Mouse (Mus musculus) testis, postnatal 14 days (tissue): ENCODE data around the gene Inpp5a.
"Not testable (repeated sequence)": the region's sequence is repeated elsewhere in the genome, so short reads cannot be mapped to it uniquely, and the experiment has no call there.

Source experiments
- DNase-seq: peaks from one replicate; pipeline ENCODE4 v3.0.0; 2021; ENCODE audit warnings: low spot score

The Inpp5a gene

DNA sequence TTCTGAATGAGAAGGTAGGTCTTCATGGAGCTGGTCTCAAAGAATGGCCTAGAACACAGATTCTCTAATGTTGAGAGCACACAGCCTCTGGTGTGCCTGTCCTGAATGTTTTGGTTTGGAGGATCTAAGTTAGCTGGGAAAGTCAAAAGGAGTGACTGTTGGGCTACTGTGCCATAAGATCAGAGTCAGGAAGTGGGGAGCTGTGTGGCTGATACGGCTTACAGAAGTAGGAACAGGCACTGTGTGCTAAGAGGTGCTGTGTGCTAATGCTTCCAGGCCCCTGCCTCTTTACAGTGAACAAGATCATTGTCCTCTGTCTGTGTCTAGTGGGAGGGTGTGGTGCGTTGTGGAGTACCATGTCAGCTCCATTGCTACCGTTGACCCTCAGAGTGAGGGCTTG lies 12.0 kb downstream of the Inpp5a start:
- DNase-seq, result no peak

DNA sequence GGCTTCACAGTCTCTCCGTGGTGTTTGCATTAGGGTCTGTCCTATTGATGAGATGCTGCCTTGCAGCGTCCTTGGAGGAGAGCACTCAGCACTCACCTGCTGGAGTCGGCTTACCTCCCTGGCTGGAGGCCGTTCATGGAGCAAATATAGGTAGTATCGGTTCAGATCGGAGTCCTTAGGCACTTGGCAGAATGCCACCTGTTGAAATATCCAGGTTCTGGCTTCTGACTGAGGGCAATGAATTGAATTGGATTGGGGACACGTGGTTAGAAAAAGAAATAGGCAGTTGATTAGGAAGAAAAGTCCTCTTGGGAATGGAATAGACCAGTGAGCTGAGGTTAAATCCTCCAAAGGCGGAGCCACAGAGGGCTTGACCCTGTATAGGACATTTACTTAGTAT lies 12.9 kb downstream of the Inpp5a start:
- DNase-seq, result no peak

DNA sequence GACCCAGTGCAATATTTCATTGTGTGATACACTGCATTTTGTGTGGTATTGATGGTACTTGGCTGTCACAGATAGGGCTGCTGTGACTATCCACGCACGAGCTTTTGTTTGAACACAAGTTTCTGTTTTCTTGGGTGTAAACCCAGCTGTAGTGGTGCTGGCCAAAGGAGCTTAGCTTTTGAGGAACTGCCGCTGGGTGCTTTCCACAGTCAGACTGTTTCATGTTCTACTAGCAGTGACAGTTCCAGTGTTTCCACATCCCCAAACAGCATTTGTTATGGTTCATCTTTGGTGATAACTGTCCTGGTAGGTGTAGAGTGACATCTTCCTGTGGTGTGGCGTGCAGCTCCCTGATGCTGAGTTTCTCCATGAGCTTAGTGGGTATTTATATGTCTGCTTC lies 13.8 kb downstream of the Inpp5a start:
- DNase-seq, result no peak

DNA sequence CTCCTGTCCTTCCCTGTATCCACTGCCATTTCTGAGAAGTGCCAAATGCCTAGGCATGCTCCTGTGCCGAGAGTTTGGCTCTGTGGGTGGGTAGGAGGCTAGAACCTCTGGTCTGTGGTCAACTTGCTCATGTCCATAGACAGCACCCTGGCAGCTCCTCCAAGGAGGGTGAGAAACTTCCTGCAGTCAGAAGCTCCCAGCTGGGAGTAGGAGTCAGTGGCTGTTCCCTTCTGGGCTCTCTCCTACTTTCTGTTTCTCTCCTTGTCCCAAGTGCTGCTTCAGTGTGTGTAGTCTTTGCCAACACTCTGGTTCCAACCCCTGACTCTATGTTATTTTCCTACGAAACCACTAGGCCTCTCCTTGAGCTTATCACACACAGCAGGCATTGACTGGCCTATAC lies 17.7 kb downstream of the Inpp5a start:
- no peak for DNase-seq

DNA sequence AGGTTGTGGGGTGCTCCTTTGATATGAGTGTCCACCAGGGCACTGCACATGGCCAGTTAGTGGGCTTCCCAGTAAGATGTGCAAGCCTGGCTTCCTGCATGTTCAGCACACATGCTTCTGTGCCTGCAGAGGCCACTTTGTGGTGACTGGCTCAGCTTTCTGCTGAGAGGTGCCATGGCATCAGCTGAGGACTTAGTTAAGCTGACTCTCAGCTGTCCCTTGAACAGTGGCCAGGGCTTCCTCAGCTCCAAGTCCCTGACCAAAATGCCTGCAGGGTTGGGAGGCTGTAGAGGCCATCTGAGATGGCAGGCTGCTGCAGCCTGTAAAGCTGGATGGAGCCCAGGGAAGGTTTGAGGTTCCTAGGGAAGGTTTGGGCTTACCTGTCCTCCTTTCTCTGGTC lies 19.1 kb downstream of the Inpp5a start:
- no peak for DNase-seq

DNA sequence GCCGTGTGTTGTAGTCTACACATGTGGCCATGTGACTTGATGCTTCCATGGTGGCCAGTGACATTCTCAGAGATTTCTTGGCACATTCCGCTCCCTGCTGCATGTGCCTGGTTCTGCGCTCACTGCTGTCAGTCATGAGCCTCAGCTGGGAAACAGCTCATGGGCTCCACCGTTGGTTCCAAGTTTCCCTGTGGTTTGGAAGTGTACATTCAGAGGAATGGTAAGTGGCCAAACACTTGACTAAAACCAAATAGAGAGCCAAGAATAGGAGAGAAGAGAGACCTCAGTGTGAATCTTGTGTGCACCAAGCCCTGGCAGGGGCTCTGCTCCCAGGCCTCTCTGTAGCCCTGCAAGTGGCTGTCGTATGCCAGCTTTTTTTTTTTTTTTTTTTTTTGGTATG lies 21.0 kb downstream of the Inpp5a start:
- no peak for DNase-seq

DNA sequence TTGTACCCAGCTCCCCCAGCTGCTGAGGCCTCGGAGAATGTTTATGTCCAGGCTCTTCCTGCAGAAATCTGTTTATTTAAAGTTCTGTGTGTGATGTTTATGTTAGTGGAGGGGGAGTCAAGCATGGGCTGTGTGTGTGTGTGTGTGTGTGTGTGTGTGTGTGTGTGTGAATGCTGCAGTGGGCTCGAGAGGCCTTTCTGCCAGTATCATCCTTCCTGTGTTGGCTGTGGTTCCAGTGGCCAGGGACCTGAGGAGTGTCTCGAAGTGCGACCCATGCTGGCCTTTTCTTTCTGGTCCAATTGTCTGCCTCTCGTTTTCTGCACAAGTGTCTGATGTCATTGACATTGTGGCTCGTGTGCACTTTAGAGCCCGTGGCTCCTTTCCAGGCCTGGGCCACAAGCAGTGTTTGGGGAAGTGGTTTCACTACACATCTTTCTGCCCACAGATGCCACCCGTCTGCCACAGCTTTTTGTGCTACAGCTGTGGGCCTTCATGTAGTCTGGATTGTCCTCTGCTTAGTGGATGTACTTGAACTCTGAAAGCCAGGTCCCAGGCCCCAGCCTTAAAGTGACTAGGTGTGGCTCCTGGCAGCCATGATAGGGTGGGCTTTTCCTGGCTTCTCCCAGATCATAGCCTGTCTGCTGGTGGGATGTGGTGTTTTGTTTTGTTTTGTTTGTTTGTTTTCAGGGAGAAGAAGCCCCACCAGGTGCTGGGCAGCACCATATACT lies 23.5 kb downstream of the Inpp5a start:
- DNase-seq, result no peak

DNA sequence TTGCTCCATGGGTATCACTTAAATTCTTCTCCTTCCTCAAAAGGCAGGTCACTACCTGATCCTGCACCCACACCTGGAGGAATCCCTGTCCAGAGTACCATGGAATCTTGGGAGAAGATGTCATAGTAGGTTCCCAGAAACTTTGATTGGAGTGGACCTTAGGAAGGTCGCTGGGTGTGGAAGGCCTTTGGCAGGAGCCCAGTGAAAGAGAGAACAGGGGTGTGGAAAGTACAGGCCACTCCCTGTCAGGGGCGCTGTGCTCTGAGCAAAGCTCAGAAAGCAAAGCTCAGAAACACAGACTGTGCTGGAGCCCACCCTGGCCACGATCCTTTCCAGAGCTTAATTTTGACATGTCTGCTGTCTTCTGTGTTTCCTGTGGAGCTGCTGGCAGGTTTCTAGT lies 24.5 kb downstream of the Inpp5a start:
- DNase-seq, result no peak

DNA sequence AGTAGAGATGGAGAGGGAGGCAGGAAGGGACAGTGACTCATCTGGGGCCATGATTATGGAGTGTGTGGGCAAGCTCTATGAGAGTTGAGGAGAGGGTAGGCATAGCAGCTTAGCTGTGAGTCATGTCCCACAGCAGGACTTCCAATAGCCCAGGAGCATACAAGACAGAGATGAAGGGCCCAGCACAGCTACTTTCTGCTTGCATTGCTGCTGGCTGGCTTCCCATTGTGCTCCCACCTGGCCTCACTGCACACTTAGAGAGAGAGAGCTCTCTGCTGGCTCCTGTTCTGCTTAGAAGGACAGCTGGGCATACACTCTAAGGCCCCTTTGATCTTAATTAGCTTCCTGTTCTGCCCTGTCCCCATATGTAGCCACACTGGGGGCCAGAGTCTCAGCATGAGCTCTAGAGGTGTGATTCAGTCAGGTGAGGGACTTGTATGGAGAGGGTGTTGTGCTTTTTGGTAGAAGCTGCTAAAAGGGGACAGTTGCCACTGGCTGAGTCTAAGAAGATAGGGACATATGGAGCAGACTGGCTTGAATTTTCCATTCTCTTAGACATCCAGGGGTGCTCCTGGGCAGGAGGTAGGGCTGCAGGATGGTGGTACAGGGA lies 26.8 kb downstream of the Inpp5a start:
- DNase-seq, result no peak

DNA sequence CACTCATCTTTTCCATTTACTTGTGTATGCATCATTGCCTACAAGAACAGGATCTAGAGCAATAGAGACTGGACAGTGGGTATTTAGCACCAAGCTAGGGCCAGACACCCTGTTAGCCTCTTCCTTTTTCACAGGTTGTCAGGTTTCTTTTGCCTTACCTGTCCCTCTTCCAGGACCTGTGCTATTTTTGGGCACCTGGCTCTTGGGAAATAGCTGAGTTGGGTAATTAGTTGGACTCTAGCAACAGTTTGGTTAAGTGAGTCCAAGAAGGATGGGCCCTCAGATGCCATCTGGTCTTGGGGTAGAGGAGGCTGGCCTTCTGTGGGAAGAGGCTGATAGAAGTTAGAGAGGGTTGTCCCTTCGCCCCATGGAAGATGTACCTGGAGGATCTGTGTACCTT lies 29.5 kb downstream of the Inpp5a start:
- no peak for DNase-seq

DNA sequence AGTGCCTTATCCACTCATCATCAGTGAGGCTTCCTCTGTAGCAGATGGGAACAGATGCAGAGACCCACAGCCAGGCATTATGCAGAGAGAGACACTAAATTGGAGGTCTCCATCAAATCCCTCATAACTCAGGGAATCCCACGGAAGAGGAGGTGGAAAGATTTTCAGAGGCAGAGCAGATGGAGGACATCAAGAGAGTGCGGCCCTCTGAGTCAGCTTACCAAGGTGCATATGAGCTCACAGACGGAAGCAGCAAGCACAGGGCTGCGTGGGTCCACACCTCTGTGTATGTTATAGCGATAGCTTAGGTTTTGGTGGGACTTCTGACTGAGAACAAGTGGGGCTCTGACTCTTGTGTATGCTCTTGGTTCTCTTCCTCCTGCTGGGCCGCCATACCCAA lies 33.9 kb downstream of the Inpp5a start:
- no peak for DNase-seq

DNA sequence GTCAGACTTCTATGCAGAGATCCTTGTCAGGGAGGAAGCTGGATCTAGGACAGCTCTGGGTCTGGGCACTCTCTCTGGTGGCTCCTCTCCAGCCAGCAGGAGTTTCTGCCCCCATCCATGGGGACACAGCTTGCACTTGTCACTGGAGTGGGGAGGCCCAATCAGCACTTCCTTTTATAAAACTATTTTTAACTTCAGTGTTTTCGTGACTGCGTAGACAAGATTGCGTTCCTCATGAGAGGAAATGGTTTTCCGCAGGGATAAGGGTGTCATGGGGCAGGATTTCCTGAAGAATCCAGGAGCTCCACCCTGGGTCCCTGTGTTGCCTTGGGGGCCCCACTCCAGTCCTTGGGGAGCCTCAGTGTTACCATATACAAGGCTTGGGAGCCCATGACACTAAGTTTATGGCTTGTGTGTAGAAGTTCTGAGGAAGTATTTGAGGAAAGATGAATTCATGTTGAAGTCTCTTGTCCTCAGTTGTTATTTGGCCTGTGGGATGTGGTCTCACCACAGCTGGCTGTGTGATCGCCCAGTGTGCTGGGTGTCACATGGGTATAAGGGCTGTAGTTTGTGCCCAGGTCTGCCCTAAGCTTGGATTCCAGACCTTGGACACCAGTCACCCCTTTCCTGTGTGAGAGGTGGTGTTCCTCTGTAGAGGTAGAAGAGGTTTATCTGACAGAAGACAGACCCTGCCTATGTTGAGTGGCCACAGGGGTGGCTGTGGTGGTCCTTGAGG lies 45.4 kb downstream of the Inpp5a start:
- no peak for DNase-seq

DNA sequence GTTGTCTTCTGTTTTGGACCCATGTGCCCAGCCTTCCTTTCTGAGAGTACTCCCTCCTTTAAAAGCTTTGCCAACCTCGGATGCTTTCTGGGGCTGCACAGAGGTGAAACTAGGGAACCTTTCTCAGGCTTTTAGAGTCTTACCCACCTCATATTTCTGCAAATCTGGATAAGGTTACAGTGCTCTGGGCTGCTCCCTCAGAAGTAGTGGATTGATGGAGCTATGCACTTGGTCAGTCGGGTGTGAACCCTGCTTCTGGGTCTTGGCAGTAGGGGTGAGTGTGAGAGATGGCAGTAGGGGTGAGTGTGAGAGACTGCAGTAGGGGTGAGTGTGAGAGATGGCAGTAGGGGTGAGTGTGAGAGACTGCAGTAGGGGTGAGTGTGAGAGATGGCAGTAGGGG lies 46.0 kb downstream of the Inpp5a start:
- not testable (repeated sequence) for DNase-seq

DNA sequence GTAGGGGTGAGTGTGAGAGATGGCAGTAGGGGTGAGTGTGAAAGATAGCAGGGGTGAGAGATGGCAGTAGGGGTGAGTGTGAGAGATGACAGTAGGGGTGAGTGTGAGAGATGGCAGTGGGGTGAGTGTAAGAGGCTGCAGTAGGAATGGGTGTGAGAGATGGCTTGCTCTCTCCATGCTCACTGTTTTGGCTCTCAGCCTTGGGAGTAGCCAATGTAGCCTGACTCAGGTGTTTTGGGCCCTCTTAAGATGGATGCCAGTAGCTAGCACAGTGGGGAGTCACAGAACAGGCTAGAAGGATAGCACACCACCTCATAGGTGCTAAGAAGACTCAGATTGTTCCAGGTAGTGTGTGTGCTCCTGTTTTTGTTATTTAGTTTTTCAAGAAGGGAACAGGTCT lies 46.8 kb downstream of the Inpp5a start:
- no peak for DNase-seq

DNA sequence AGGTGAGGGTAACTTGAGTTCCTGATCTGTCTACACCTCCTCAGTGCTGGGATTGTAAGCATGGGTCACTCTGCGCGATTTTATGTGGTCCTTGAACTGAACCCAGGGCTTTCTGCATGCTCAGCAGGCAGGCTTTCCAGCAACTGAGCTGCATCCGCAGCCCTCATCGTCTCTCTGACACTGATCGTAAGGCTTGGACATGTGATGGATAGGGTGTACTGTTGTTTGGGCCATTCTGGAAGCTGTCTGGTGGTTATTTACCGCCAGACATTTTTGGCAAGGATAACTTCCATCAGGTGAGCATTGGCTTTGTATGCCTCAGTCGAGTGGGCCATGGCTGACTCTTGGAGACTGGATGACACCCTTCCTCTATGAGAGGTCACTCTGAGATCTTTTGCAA lies 48.0 kb downstream of the Inpp5a start:
- no peak for DNase-seq

DNA sequence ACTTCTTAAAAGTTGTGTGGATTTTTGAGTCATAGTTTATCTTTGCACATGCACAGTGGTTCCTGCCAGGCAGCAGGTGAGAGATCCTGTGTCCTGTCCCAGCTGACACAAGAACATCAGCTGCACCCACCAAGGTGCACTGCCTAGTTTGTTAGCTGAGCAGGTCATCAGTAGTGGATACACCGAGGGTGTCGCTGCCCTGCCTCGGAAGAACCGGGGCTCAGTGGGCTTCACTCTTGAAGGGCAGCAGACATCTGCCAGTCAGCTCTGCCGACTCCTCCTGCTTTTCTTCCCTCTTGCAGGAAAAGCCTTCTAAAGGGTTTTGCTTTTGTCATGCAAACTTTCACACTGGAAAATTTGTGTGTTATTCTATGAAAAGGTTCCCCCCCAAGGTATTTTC lies 48.6 kb downstream of the Inpp5a start:
- no peak for DNase-seq

DNA sequence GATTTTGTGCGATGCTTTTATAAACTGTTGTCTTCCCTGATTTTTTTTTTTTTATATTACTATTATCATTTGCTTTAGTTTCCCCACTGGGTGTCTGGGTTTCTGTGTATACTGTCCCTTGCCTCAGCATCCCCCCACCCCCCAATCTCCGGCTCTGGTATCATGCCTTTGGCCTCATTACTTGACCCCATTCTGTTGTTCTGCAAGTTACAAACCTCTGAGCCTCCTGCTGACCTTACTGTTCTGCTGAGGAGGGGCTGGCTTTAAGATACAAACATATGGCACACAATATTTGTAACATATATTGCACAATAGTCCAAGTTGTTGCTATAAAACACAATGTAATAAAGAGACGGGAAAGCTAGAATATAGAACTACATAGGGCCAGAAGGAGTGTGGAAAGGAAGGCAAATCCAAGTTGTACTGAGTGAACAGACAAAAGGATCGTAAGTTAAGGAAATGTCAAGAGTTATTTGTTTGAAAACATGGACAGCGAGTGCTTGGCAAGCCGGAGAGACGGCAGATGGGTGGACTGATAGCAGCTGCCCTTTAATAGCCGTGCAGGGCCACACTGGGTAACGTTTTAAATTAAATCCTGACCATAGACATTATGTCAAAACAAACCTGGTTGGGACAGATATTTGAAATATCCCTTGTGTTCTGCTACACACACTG lies 49.2 kb downstream of the Inpp5a start:
- DNase-seq, result no peak

DNA sequence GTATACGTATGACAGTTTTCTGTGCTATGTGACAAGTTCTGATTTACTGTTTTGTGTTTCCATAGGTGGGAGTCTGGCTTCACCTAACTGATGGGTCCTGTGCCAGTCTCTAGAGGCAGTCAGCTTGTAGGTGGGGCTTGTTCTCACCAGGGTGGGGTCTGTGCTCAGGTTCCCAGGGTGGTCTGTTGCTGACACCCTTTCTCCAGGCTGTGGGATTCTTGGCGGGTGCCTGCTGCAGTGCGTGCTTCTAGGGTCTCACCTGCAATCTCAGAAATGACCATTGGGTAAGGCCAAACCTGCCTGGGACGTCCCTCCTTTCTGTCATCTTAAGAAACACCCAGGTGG lies 49.7 kb downstream of the Inpp5a start:
- no peak for DNase-seq

DNA sequence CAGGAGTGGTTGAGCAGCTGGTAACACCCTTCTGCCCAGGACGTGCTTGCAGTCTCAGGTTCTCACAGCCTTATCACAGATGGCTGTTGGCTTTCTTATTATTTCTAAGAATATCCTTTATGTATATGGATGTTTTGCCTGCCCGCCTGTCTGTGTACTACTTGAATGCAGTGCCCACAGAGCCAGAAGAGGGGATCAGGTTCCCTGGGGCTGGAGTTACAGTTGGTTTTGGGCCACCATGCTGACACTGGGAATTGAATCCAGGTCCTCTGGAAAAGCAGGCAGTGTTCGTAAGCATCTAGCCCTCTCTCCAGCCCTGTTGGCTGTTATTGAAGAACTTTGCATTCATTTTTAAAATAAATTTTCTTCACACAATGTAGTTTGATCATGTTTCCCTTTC lies 50.1 kb downstream of the Inpp5a start:
- DNase-seq, result no peak

DNA sequence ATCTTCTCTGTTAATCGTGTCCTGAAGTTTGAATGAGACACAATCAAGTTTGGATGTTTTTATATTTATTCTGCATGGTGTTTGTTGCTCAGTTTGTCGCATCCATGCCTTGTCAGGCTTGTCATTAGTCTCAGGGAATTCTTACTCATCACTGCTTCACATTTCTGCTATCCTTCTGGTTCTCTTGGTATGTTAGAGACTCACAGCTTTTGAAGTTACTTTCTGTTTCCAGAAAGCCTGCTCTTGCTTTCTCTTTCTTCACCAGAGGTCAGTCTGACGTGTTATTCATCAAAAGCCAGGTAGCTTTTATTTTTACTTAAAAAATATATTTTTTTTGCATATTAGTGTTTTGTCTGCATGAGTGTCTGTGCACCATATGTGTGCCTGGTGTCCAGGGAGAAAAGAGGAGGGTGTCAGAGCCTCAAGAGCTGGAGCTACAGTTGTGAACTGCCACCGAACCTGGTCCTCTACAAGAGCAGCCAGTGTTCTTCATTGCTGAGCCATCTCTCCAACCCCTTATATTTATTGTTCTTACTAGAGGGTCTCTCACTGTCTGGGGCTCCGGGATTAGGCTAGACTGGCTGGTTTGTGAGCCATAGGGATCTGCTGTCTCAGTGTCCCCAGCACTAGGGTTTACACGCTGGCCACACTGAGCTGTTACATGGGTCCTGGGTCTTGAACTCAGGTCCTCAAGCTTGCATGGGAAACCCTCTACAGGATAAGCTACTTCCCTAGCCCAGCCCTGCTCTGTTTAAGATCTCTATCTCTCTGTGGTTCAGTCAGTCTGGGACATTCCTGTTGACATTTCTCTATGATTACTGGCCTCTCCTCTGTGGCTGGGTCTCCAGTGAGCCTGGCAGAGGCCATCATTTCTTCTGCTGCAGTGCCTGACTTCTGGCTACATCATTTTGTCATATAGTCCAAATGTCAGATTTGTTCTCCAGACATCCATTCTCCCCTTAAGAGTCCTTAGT lies 51.3 kb downstream of the Inpp5a start:
- no peak for DNase-seq

DNA sequence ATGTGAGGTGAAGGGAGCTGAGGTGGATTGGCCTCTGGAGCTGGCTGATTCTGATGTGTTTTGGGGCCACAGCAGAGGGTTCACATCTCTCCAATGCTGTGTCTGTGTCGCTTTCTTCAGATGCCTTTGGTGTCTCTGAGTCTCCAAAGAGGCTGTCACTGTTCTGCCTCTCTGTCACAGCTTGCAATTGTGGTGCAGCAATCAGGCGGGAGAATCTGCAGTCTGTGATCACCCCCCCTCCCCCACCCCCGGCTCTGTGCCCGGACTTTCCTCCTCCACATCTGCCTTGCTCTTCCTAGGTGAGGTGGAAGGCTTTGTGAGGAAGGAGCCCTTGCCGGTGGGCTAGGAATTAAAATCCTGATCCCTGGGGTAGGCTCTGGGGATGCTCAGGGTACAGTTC lies 52.1 kb downstream of the Inpp5a start:
- DNase-seq, result no peak

DNA sequence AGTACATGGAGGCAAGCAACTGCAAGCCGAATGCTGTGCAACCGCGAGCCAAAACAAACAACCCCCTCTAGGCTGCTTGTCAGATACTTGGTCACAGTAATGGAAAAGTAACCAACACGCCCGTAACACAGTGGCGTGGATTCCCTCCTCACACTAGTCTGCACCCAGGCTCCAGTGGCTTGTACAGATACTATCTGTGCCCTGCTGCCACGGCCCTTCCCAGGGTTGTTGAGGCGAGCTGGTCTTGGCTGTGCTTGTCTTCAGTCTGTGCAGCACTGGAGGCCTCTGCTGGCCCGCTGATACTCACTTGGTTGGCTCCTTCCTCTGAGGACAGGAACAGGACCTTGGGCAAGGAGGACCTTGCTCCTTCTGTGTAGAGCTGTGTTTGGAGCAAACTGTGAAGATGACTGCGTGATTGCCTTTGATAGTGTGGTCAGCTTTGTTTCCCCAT lies 52.9 kb downstream of the Inpp5a start:
- DNase-seq, result no peak
